Mouse (Mus musculus): ENCODE measurements at regions not wholly inside any gene's neighbourhood (a gene's known extent, or its start where the extent isn't known, plus 50 kb on each side); places are given as distances from the start of the nearest gene placed in this dataset.
A peak's percentile ranks its signal among the peaks of the same experiment; 100 is the strongest.

GRCm38 (mm10) chr16:53064151-53064550 is 610.3 kb upstream of the Alcam start:
- DNase-seq (ENCODE audit: low spot score): no peak
- Histone ChIP-seq H3K4me1 (ENCODE audit: insufficient read depth, low read depth, low read length) (no peaks in the 10 kb centered on the region), H3K27me3 (replicated peaks; ENCODE audit: insufficient read depth, low read length) (no peaks in the 10 kb centered on the region), H3K4me2 (replicated peaks; ENCODE audit: low read depth, low read length) (no peak overlapping the region), H3K27ac (ENCODE audit: low read length) (no peak overlapping the region), H3K9me3 (ENCODE audit: low read length) (no peaks in the 10 kb centered on the region), H3K36me3 (ENCODE audit: insufficient read depth, low read length) (no peaks in the 10 kb centered on the region), H3K4me3 (ENCODE audit: low read depth, low read length) (no peak overlapping the region), H3K9ac (replicated peaks; ENCODE audit: low read depth) (no peak overlapping the region)
- WGBS: 76% methylated on average over 3 of the region's 3 CpGs
- TF ChIP-seq CTCF (IDR thresholded peaks at IDR 0.05) (no peak), EP300 (IDR thresholded peaks at IDR 0.05) (no peak)
- ATAC-seq: no peak

DNA sequence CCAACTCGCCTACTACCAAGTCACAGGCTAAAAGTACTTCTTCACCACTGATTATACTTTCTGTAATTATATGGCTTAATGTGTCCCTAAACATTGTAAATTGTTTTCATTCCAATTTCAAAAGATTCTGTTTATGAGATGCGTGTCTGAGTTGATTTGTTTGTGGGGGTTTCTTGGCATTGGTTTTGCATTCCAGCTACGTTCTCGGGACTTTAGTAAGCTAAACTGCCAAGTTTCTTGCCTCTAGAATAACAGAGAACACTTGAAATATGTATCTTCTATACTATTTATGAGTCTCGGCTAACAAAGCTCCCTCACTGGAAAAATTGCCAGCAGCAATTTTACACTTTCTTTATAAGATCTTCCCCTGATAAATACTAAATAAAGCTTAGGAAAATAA is 609.2 kb upstream of the Alcam start:
- no peak for ATAC-seq
- H3K27me3 ChIP-seq (replicated peaks; ENCODE audit: insufficient read depth, low read length): no peaks in the 10 kb centered on the region
- 51% methylated on average over 5 of the region's 5 CpGs for WGBS

DNA sequence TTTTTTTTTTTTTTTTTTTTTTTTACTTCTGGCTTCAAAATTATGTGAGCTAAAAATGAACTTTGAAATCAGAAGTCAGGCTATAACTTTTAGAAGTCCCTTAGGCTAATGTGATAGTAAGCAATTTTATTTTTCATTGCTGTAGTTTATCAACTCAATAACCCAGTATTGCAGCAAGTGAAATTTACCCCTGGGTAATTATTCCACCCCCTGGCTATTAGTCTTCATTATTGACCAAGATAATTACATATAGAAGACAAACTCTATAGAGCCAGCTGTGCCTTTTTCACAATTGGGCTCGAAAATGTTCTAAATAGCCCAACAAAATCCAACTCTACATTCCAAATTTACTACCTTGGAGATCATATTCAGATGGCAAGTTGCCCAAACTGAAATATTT is 572.2 kb upstream of the Alcam start:
- 69% methylated on average over 1 of the region's 1 CpGs for WGBS

More for the DNA sequence above, 609.2 kb upstream of the Alcam start:
- H3K9ac ChIP-seq (replicated peaks; ENCODE audit: low read depth): no peak overlapping the region
- DNase-seq (ENCODE audit: low spot score): peak; percentile 20
- H3K4me2 ChIP-seq (replicated peaks; ENCODE audit: low read depth, low read length): no peak overlapping the region
- H3K4me1 ChIP-seq (ENCODE audit: insufficient read depth, low read depth, low read length): no peaks in the 10 kb centered on the region
- H3K4me3 ChIP-seq (ENCODE audit: low read depth, low read length): no peak overlapping the region
- H3K27ac ChIP-seq (ENCODE audit: low read length): no peak overlapping the region
- TF ChIP-seq CTCF (IDR thresholded peaks at IDR 0.05) (no peak), EP300 (IDR thresholded peaks at IDR 0.05) (no peak)
- H3K9me3 ChIP-seq (ENCODE audit: low read length): no peaks in the 10 kb centered on the region
- no peaks in the 10 kb centered on the region for H3K36me3 ChIP-seq (ENCODE audit: insufficient read depth, low read length)

DNA sequence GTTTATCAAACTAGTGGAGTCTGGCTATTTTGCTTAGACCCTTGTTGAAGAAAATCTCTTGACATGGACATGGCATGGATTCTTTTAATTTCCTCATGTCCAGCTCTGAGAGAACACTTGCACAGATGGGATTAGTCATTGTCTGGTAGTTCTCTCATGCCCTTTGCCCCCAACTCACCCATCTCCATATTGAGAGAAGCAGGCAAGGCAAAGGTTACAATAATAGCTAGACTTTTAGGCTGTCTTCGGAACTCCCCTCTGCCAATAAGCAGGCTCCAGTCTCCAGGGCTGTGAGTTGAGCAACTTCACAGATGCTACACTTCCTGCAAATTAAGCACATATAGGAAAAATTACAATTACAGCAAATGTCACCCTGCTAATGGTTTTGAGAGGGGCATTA is 558.0 kb upstream of the Alcam start:
- Histone ChIP-seq H3K9ac (replicated peaks; ENCODE audit: low read depth) (no peak overlapping the region), H3K27me3 (replicated peaks; ENCODE audit: insufficient read depth, low read length) (no peaks in the 10 kb centered on the region), H3K4me2 (replicated peaks; ENCODE audit: low read depth, low read length) (no peak overlapping the region), H3K4me1 (ENCODE audit: insufficient read depth, low read depth, low read length) (no peaks in the 10 kb centered on the region), H3K4me3 (ENCODE audit: low read depth, low read length) (no peak overlapping the region), H3K27ac (ENCODE audit: low read length) (no peak overlapping the region), H3K36me3 (ENCODE audit: insufficient read depth, low read length) (no peaks in the 10 kb centered on the region), H3K9me3 (ENCODE audit: low read length) (no peaks in the 10 kb centered on the region)
- TF ChIP-seq CTCF (IDR thresholded peaks at IDR 0.05): no peak
- TF ChIP-seq EP300 (IDR thresholded peaks at IDR 0.05): peak; percentile 43; the same call in 1 of the 2 replicates
- DNase-seq (ENCODE audit: low spot score): peak; percentile 76
- ATAC-seq: peak; percentile 90
- WGBS: 53% methylated on average over 1 of the region's 1 CpGs

More for the DNA sequence above, 572.2 kb upstream of the Alcam start:
- H3K9ac ChIP-seq (replicated peaks; ENCODE audit: low read depth): no peak overlapping the region
- no peaks in the 10 kb centered on the region for H3K4me1 ChIP-seq (ENCODE audit: insufficient read depth, low read depth, low read length)
- H3K27ac ChIP-seq (ENCODE audit: low read length): no peak overlapping the region
- TF ChIP-seq EP300 (IDR thresholded peaks at IDR 0.05): no peak
- H3K36me3 ChIP-seq (ENCODE audit: insufficient read depth, low read length): no peaks in the 10 kb centered on the region
- no peak for DNase-seq (ENCODE audit: low spot score)
- ATAC-seq: no peak
- no peaks in the 10 kb centered on the region for H3K27me3 ChIP-seq (replicated peaks; ENCODE audit: insufficient read depth, low read length)
- no peak overlapping the region for H3K4me3 ChIP-seq (ENCODE audit: low read depth, low read length)
- no peaks in the 10 kb centered on the region for H3K9me3 ChIP-seq (ENCODE audit: low read length)
- no peak overlapping the region for H3K4me2 ChIP-seq (replicated peaks; ENCODE audit: low read depth, low read length)

- 48% methylated on average over 1 of the region's 1 CpGs for WGBS
- Histone ChIP-seq H3K27me3 (replicated peaks; ENCODE audit: insufficient read depth, low read length) (no peaks in the 10 kb centered on the region), H3K27ac (ENCODE audit: low read length) (no peak overlapping the region), H3K4me3 (ENCODE audit: low read depth, low read length) (no peak overlapping the region), H3K36me3 (ENCODE audit: insufficient read depth, low read length) (no peaks in the 10 kb centered on the region), H3K4me1 (ENCODE audit: insufficient read depth, low read depth, low read length) (no peaks in the 10 kb centered on the region), H3K9ac (replicated peaks; ENCODE audit: low read depth) (no peak overlapping the region), H3K4me2 (replicated peaks; ENCODE audit: low read depth, low read length) (no peak overlapping the region), H3K9me3 (ENCODE audit: low read length) (no peaks in the 10 kb centered on the region)
- ATAC-seq (no peak), DNase-seq (ENCODE audit: low spot score) (no peak)
- TF ChIP-seq CTCF (IDR thresholded peaks at IDR 0.05): no peak
- TF ChIP-seq EP300 (IDR thresholded peaks at IDR 0.05): no peak
Observed at GRCm38 (mm10) chr16:52988852-52989397, 535.1 kb upstream of the Alcam start.

DNA sequence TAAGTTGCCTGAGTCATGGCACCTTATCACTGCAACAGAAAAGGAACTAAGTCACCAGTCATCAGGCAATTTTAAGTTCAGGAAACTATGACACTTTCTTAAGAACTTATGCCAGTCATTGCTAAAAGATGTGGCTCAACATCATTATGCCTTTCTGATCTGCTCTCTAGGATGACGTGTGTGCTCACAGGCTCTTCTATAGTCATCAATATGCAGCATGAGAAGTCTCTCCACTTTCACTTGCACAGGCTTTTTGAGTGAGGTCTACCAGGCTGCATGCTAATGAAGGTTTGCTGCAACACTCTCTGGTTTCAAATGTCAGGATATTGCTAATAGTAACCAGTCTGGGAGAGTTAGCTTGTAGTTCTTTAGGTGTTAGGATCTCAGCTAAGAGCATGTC is 530.5 kb upstream of the Alcam start:
- no peak for ATAC-seq
- DNase-seq (ENCODE audit: low spot score): no peak
- Histone ChIP-seq H3K9ac (replicated peaks; ENCODE audit: low read depth) (no peak overlapping the region), H3K4me3 (ENCODE audit: low read depth, low read length) (no peak overlapping the region), H3K4me2 (replicated peaks; ENCODE audit: low read depth, low read length) (no peak overlapping the region), H3K27ac (ENCODE audit: low read length) (no peak overlapping the region), H3K9me3 (ENCODE audit: low read length) (no peaks in the 10 kb centered on the region), H3K36me3 (ENCODE audit: insufficient read depth, low read length) (no peaks in the 10 kb centered on the region), H3K4me1 (ENCODE audit: insufficient read depth, low read depth, low read length) (no peaks in the 10 kb centered on the region), H3K27me3 (replicated peaks; ENCODE audit: insufficient read depth, low read length) (no peaks in the 10 kb centered on the region)
- WGBS: 61% methylated on average over 1 of the region's 1 CpGs
- TF ChIP-seq EP300 (IDR thresholded peaks at IDR 0.05) (no peak), CTCF (IDR thresholded peaks at IDR 0.05) (no peak)

- DNase-seq (ENCODE audit: low spot score) (no peak), ATAC-seq (no peak)
- H3K4me3 ChIP-seq (ENCODE audit: low read depth, low read length): no peak overlapping the region
- H3K9me3 ChIP-seq (ENCODE audit: low read length): no peaks in the 10 kb centered on the region
- no peak overlapping the region for H3K27ac ChIP-seq (ENCODE audit: low read length)
- H3K4me2 ChIP-seq (replicated peaks; ENCODE audit: low read depth, low read length): no peak overlapping the region
- no peaks in the 10 kb centered on the region for H3K27me3 ChIP-seq (replicated peaks; ENCODE audit: insufficient read depth, low read length)
- no peak overlapping the region for H3K9ac ChIP-seq (replicated peaks; ENCODE audit: low read depth)
- no peaks in the 10 kb centered on the region for H3K4me1 ChIP-seq (ENCODE audit: insufficient read depth, low read depth, low read length)
- no peaks in the 10 kb centered on the region for H3K36me3 ChIP-seq (ENCODE audit: insufficient read depth, low read length)
- 82% methylated on average over 2 of the region's 2 CpGs for WGBS
- TF ChIP-seq EP300 (IDR thresholded peaks at IDR 0.05) (no peak), CTCF (IDR thresholded peaks at IDR 0.05) (no peak)
Observed at GRCm38 (mm10) chr16:52980995-52981394, 527.1 kb upstream of the Alcam start.

Data from lung, postnatal 0 days (tissue).